Comparison of ENCODE assay signal across 8 mouse cellular contexts in the genomic region with DNA sequence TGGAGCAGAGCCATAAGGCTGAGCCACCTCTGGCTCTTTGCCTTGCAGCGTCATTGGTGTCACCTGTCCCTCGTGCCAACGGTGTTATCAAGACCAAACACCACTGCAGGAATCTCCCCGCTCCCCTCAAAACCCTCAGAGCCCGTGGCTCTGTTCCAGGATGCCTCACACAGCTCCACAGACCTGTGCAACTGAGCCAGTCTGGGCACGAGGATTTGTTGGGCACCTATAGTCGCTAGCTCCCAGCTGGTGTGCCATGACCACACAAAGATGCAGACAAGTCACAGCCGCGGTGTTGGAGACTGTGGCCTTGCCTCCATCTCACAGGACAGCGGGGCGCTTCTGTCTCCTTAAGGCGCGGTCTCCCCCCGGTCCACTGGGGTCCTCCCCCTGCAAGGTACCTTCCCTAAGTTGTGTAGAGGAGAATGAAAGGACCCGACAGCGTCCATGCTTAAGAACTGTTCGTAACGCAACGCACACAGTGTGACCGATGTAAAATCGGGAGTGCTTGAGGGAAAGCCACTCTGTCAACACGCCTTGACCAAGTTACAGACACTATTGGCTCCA. TPM values are rescaled to one million over a fixed set of nuclear protein-coding genes. Genes with fewer than 3 reads are reported as not detected.
A peak's percentile ranks its signal among the peaks of the same experiment; 100 is the strongest.
DNase-seq lines count a peak whose midpoint lies in the region; ATAC-seq lines count a peak whose summit lies in the region.

No protein-coding gene starts in this region.

- no peaks in the 10 kb centered on the region for H3K36me3 ChIP-seq in forebrain, embryonic 15.5 days
- peaks cover 3% of the 10 kb centered on the region; the same call in 1 of the 2 replicates for H3K36me3 ChIP-seq in intestine, embryonic 14.5 days (ENCODE audit: control insufficient read depth, insufficient read depth, low read length)
- no peaks in the 10 kb centered on the region; the same call in 1 of the 2 replicates for H3K36me3 ChIP-seq in liver, embryonic 16.5 days (ENCODE audit: control insufficient read depth, insufficient read depth)
- peaks cover 2% of the 10 kb centered on the region; the same call in 1 of the 2 replicates for H3K36me3 ChIP-seq in neural tube, embryonic 14.5 days (ENCODE audit: control insufficient read depth, insufficient read depth, low read length)

- 0 out of 2 replicates have a peak overlapping the region, but pooled peaks have one; percentile 2 for H3K27ac ChIP-seq in forebrain, embryonic 15.5 days (replicated peaks)
- H3K27ac ChIP-seq in intestine, embryonic 14.5 days (ENCODE audit: low read depth), result no peak overlapping the region
- H3K27ac ChIP-seq in liver, embryonic 16.5 days (ENCODE audit: low read length), result peak overlapping the region; percentile 96
- H3K27ac ChIP-seq in neural tube, embryonic 14.5 days (ENCODE audit: low read depth, low read length), result no peak overlapping the region

- peak overlapping the region; percentile 82 for H3K4me3 ChIP-seq in forebrain, embryonic 15.5 days
- H3K4me3 ChIP-seq in intestine, embryonic 14.5 days (ENCODE audit: low read depth, low read length), result peak overlapping the region; percentile 88
- H3K4me3 ChIP-seq in liver, embryonic 16.5 days (ENCODE audit: low read depth, low read length), result peak overlapping the region; percentile 97
- H3K4me3 ChIP-seq in neural tube, embryonic 14.5 days (ENCODE audit: low read depth, low read length), result peak overlapping the region; percentile 63

- peak overlapping the region; percentile 31 for H3K9ac ChIP-seq in forebrain, embryonic 15.5 days (replicated peaks)
- H3K9ac ChIP-seq in intestine, embryonic 14.5 days (ENCODE audit: low read length), result no peak overlapping the region
- peak overlapping the region; percentile 72 for H3K9ac ChIP-seq in liver, embryonic 16.5 days (ENCODE audit: low read depth, low read length)
- H3K9ac ChIP-seq in neural tube, embryonic 14.5 days (replicated peaks; ENCODE audit: low read depth, low read length), result peak overlapping the region; percentile 83; the same call in 1 of the 2 replicates

- peak overlapping the region; percentile 92 for H3K4me2 ChIP-seq in forebrain, embryonic 15.5 days (replicated peaks)
- H3K4me2 ChIP-seq in intestine, embryonic 14.5 days (ENCODE audit: low read length), result peak overlapping the region; percentile 65
- peak overlapping the region; percentile 89 for H3K4me2 ChIP-seq in liver, embryonic 16.5 days (ENCODE audit: low read depth, low read length)
- peak overlapping the region; percentile 97 for H3K4me2 ChIP-seq in neural tube, embryonic 14.5 days (ENCODE audit: low read depth, low read length)

- WGBS in forebrain, embryonic 15.5 days, result 3% methylated on average over 22 of the region's 22 CpGs
- WGBS in intestine, embryonic 14.5 days, result 3% methylated on average over 22 of the region's 22 CpGs
- under 1% methylated on average over 22 of the region's 22 CpGs for WGBS in liver, embryonic 16.5 days (ENCODE audit: insufficient replicate concordance)
- WGBS in neural tube, embryonic 14.5 days, result 5% methylated on average over 22 of the region's 22 CpGs

- no peaks in the 10 kb centered on the region for H3K9me3 ChIP-seq in forebrain, embryonic 15.5 days
- H3K9me3 ChIP-seq in intestine, embryonic 14.5 days (ENCODE audit: control insufficient read depth, low read length), result no peaks in the 10 kb centered on the region
- no peaks in the 10 kb centered on the region for H3K9me3 ChIP-seq in liver, embryonic 16.5 days (replicated peaks; ENCODE audit: control insufficient read depth, low read length)
- H3K9me3 ChIP-seq in neural tube, embryonic 14.5 days (ENCODE audit: control insufficient read depth, low read length), result no peaks in the 10 kb centered on the region

- peaks cover 21% of the 10 kb centered on the region for H3K27me3 ChIP-seq in forebrain, embryonic 15.5 days
- peaks cover 13% of the 10 kb centered on the region for H3K27me3 ChIP-seq in intestine, embryonic 14.5 days (replicated peaks; ENCODE audit: control insufficient read depth, insufficient read depth, low read length)
- H3K27me3 ChIP-seq in liver, embryonic 16.5 days (ENCODE audit: control insufficient read depth, insufficient read depth, low read depth, low read length), result no peaks in the 10 kb centered on the region
- peaks cover 6% of the 10 kb centered on the region; the same call in 1 of the 2 replicates for H3K27me3 ChIP-seq in neural tube, embryonic 14.5 days (ENCODE audit: control insufficient read depth, insufficient read depth, low read length)

- DNase-seq in layer of hippocampus, adult 9-11 months, result peak; percentile 16
- DNase-seq in layer of hippocampus, adult 18-20 months (ENCODE audit: low spot score in 2 of 2), result no peak
- DNase-seq in c-Kit-positive CD71-positive TER-119-negative erythroid progenitor cells, embryonic 14.5 days (ENCODE audit: low read depth), result peak; percentile 61
- DNase-seq in intestine, embryonic 14.5 days (ENCODE audit: low spot score), result peak; percentile 58
- no peak for DNase-seq in adipocyte (ENCODE audit: low spot score)

- peak; percentile 60 for ATAC-seq in forebrain, embryonic 15.5 days (replicated peaks)
- ATAC-seq in intestine, embryonic 14.5 days (replicated peaks; ENCODE audit: low FRiP score, low TSS enrichment, low read depth), result no peak; the same call in none of the 2 replicates
- peak; percentile 45 for ATAC-seq in liver, embryonic 16.5 days (ENCODE audit: low read depth)
- ATAC-seq in neural tube, embryonic 14.5 days (ENCODE audit: low read depth), result peak; percentile 57

- H3K4me1 ChIP-seq in forebrain, embryonic 15.5 days, result peaks cover 17% of the 10 kb centered on the region
- peaks cover 8% of the 10 kb centered on the region for H3K4me1 ChIP-seq in intestine, embryonic 14.5 days (replicated peaks; ENCODE audit: control insufficient read depth, insufficient read depth, low read length)
- H3K4me1 ChIP-seq in liver, embryonic 16.5 days (ENCODE audit: control insufficient read depth, low read depth, low read length), result peaks cover 57% of the 10 kb centered on the region
- H3K4me1 ChIP-seq in neural tube, embryonic 14.5 days (ENCODE audit: control insufficient read depth, insufficient read depth, low read length), result peaks cover 17% of the 10 kb centered on the region

RNA-seq across cellular contexts. Expression of a gene that starts 0.6 kb away (rescaled TPM):
- total RNA-seq in layer of hippocampus, adult 18-20 months (2021), result 10 to 100 TPM; 39.9 to 43.5 TPM
- 15.0 and 15.3 TPM in 2 replicates for polyA plus RNA-seq in forebrain, embryonic 15.5 days (2015; fragmentation: Nextera tagmentation; extraction: Ambion mirVana)
- polyA plus RNA-seq in intestine, embryonic 14.5 days (2014; fragmentation: Nextera tagmentation; extraction: Ambion mirVana), result 6.2 and 7.3 TPM in 2 replicates
- polyA plus RNA-seq in liver, embryonic 16.5 days (2015; fragmentation: Nextera tagmentation; extraction: Ambion mirVana), result 9.2 and 9.6 TPM in 2 replicates
- 14.4 and 20.0 TPM in 2 replicates for polyA plus RNA-seq in neural tube, embryonic 14.5 days (2014; fragmentation: Nextera tagmentation; extraction: Ambion mirVana)

RNA-seq across cellular contexts. Expression of a gene that starts 45.3 kb away (rescaled TPM):
- 10 to 100 TPM; 14.3 to 14.6 TPM for total RNA-seq in layer of hippocampus, adult 18-20 months (2021)
- 9.5 and 10.6 TPM in 2 replicates for polyA plus RNA-seq in forebrain, embryonic 15.5 days (2015; fragmentation: Nextera tagmentation; extraction: Ambion mirVana)
- 5.9 and 6.7 TPM in 2 replicates for polyA plus RNA-seq in intestine, embryonic 14.5 days (2014; fragmentation: Nextera tagmentation; extraction: Ambion mirVana)
- polyA plus RNA-seq in liver, embryonic 16.5 days (2015; fragmentation: Nextera tagmentation; extraction: Ambion mirVana), result 1.5 and 2.0 TPM in 2 replicates
- 7.7 and 8.7 TPM in 2 replicates for polyA plus RNA-seq in neural tube, embryonic 14.5 days (2014; fragmentation: Nextera tagmentation; extraction: Ambion mirVana)

Comparison
In these comparisons a context has a peak if more than half of its experiments do, and no peak if none do; other contexts are left out.
1. DNase-seq: peak in layer of hippocampus, adult 9-11 months (single experiment), c-Kit-positive CD71-positive TER-119-negative erythroid progenitor cells, embryonic 14.5 days (single experiment) and intestine, embryonic 14.5 days (single experiment); none in layer of hippocampus, adult 18-20 months (0 of 2) and adipocyte (single experiment).
2. H3K27ac ChIP-seq: peak in forebrain, embryonic 15.5 days (single experiment) and liver, embryonic 16.5 days (single experiment); none in intestine, embryonic 14.5 days (single experiment) and neural tube, embryonic 14.5 days (single experiment).
3. Peak in every context shown above with its lines, with median percentiles within 50 percentile points of each other: H3K4me2 ChIP-seq and H3K4me3 ChIP-seq.